Mouse (Mus musculus): ENCODE measurements at regions not wholly inside any gene's neighbourhood (a gene's known extent, or its start where the extent isn't known, plus 50 kb on each side); places are given as distances from the start of the nearest gene placed in this dataset.

- TF ChIP-seq CTCF (IDR thresholded peaks at IDR 0.05; ENCODE audit: low read depth): no peak
- no peak for TF ChIP-seq EP300 (IDR thresholded peaks at IDR 0.05; ENCODE audit: low read depth)
Observed at GRCm38 (mm10) chr7:39896918-39897317, 379.4 kb downstream of the Zfp619 start.
